Mouse (Mus musculus) neural tube, embryonic 12.5 days (tissue): ENCODE results near the gene Crebzf. TPM values are rescaled to one million over a fixed set of nuclear protein-coding genes. Genes with fewer than 3 reads are reported as not detected.

Experiments used
- polyA plus RNA-seq: library from polyadenylated mRNA; unstranded; fragments of >200 nt; fragmentation: Nextera tagmentation; extraction: Ambion mirVana; gene quantifications from 2 replicates; pipeline ENCODE4 v1.2.1, GENCODE M21; 2016

The Crebzf gene
- polyA plus RNA-seq, 1 experiment from 2014 or later = 64.9 TPM

Other genes starting within 250 kb of the Crebzf start
- gene Ccdc83, start 177.0 kb upstream of the Crebzf start, polyA plus RNA-seq = not detected in 2 replicates
- gene Sytl2, start 140.5 kb upstream of the Crebzf start, polyA plus RNA-seq = 5.8 and 5.9 TPM in 2 replicates
- gene Ccdc89, start 16.2 kb upstream of the Crebzf start, polyA plus RNA-seq = 2.0 and 2.2 TPM in 2 replicates
- 109 and 111 TPM in 2 replicates for gene Tmem126a, start 14.5 kb downstream of the Crebzf start, polyA plus RNA-seq
- gene Tmem126b, start 33.3 kb downstream of the Crebzf start, polyA plus RNA-seq = 41.4 and 43.2 TPM in 2 replicates
- gene Dlg2, start 33.9 kb downstream of the Crebzf start, polyA plus RNA-seq = 8.0 and 8.1 TPM in 2 replicates